Mouse (Mus musculus) thymus, adult 2 months (tissue): ENCODE data around the gene Rps6kl1. TPM values are rescaled to one million over a fixed set of nuclear protein-coding genes. Genes with fewer than 3 reads are reported as not detected.

Experiments used
- DNase-seq: peaks from one replicate; pipeline ENCODE4 v3.0.0; 2021
- H3K27ac ChIP-seq: fragments of 200-500 bp; 2 replicates; pipeline ENCODE4 v1.5.1; 2012; ENCODE audit warnings: low read length, control low read depth; ENCODE audit not compliant: control insufficient read depth, insufficient read depth
- H3K27me3 ChIP-seq: fragments of 200-500 bp; 2 replicates; pipeline ENCODE4 v1.6.1; 2012; ENCODE audit warnings: mild to moderate bottlenecking, low read length, moderate library complexity, mixed read lengths; ENCODE audit not compliant: control insufficient read depth, insufficient read depth
- H3K36me3 ChIP-seq: fragments of 200-500 bp; 2 replicates; pipeline ENCODE4 v1.6.1; 2012; ENCODE audit warnings: mild to moderate bottlenecking, low read length, moderate library complexity; ENCODE audit not compliant: control insufficient read depth, insufficient read depth
- H3K4me1 ChIP-seq: fragments of 200-500 bp; replicated peaks from 2 replicates; pipeline ENCODE4 v1.6.1; 2012; ENCODE audit warnings: low read length; ENCODE audit not compliant: control insufficient read depth, insufficient read depth
- H3K4me3 ChIP-seq: fragments of 200-500 bp; 2 replicates; pipeline ENCODE4 v1.5.1; 2012; ENCODE audit warnings: mild to moderate bottlenecking, low read length, control low read depth, moderate library complexity; ENCODE audit not compliant: control insufficient read depth, insufficient read depth
- CTCF ChIP-seq: fragments of 200-500 bp; IDR thresholded peaks from 2 replicates; pipeline ENCODE4 v1.5.1; 2012; ENCODE audit warnings: mild to moderate bottlenecking, control low read depth, low read length, moderate library complexity, borderline replicate concordance; ENCODE audit not compliant: control insufficient read depth, poor library complexity, insufficient read depth; ENCODE audit errors: extremely low read depth
- POLR2A ChIP-seq: fragments of 200-500 bp; IDR thresholded peaks from 2 replicates; pipeline ENCODE4 v1.6.1; 2012; ENCODE audit warnings: mild to moderate bottlenecking, low read length, control low read depth, moderate library complexity; ENCODE audit not compliant: control insufficient read depth, poor library complexity, insufficient read depth; ENCODE audit errors: extremely low read depth
- WGBS: fragments of 180-500 bp; shearing (Covaris S2); methylation state at CpG from one replicate; pipeline ENCODE4 v1.1.7; 2018; 5-methylcytosine and 5-hydroxymethylcytosine counted together
- polyA plus RNA-seq: library from polyadenylated mRNA; depleted of rRNA; stranded (reverse); fragments of >200 nt; gene quantifications from 2 replicates; pipeline ENCODE4 v1.2.3, GENCODE M21; 2012

Rps6kl1 gene
- polyA plus RNA-seq, 1 experiment: 11.4 TPM

DNA sequence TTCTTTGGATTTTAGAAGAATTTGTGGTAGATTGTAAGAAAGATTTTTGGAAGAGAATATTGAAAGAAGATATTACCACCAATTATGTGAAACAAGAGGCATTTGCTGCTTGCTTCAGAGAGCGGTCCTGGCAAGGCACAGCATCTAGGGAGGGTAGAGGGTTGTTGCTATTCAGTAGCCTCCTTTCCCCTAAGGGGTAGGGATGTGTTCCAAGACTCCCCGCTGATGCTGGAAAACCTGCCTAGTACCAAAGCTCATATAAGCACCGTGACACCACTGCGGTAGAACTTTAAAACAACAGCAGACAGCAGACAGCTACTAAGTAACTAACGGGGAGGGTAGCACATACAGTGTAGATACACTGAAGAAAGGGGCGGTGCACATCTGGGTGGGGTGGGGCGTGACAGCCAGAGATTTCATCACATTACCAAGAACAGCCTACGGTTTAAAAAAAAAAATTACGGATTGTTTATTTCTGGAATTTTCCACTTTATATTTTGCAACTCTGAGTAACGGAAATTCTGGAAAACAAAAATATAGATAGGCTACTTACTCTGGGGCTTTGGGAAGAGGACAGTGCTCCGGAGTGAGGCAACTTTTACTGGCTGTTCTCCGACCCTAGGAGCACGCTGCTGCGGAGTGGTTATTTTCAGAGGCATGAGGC lies 6.9 kb upstream of the Rps6kl1 start:
- DNase-seq: no peak
- no peak overlapping the region for H3K27ac ChIP-seq
- 97% methylated on average over 14 of the region's 14 CpGs for WGBS

DNA sequence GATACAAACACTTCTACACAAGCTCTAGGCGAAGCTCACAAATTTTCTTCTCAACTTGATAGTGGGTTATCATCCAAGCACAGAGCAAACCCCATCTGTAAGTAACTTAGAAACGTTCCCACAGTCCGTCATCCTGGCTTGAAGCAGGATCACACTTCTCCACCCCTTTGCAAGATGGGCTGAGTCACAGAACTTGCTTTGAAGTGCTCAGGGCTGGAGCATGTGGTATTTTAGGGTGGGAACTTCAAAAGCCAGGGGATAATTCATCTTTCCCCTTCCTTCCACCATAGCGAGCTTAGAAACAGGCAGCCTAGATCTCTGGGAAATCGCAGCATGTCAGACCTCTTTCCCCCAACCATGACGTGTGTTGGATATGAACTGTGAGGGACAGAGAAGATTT lies 5.3 kb upstream of the Rps6kl1 start:
- Histone ChIP-seq H3K27me3 (no peaks in the 10 kb centered on the region), H3K27ac (no peak overlapping the region), H3K4me3 (no peak overlapping the region), H3K36me3 (no peaks in the 10 kb centered on the region), H3K4me1 (peaks cover 4% of the 10 kb centered on the region)
- DNase-seq: no peak
- no peak for TF ChIP-seq POLR2A
- no peak for TF ChIP-seq CTCF
- WGBS: 12% methylated on average over 6 of the region's 6 CpGs

More for the DNA sequence above, 6.9 kb upstream of the Rps6kl1 start:
- no peaks in the 10 kb centered on the region for H3K27me3 ChIP-seq
- H3K4me3 ChIP-seq: no peak overlapping the region
- peaks cover 4% of the 10 kb centered on the region for H3K4me1 ChIP-seq
- TF ChIP-seq POLR2A (no peak), CTCF (no peak)
- H3K36me3 ChIP-seq: no peaks in the 10 kb centered on the region

DNA sequence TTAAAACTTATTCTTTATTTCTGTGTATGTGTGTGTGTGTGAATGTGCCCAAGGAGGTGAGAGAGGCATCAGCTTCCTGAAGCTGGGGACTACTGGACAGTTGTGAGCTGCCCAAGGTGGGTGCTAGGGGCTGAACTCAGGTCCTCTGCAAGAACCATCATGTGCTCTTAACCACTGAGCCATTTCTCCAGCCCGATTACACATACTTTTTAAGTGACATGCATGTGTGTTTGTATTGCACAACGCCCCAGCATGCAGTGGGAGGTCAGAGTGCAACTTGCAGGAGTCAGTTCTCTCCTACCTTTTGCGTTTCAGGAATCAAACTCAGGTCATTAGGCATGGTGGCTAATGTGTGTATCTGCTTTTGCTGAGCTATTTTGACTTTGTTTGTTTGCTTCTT lies 1.9 kb upstream of the Rps6kl1 start:
- Histone ChIP-seq H3K4me3 (no peak overlapping the region), H3K4me1 (peaks cover 20% of the 10 kb centered on the region), H3K27ac (no peak overlapping the region), H3K36me3 (no peaks in the 10 kb centered on the region), H3K27me3 (no peaks in the 10 kb centered on the region)
- TF ChIP-seq POLR2A (no peak), CTCF (no peak)
- no peak for DNase-seq
- WGBS: 93% methylated on average over 3 of the region's 3 CpGs

DNA sequence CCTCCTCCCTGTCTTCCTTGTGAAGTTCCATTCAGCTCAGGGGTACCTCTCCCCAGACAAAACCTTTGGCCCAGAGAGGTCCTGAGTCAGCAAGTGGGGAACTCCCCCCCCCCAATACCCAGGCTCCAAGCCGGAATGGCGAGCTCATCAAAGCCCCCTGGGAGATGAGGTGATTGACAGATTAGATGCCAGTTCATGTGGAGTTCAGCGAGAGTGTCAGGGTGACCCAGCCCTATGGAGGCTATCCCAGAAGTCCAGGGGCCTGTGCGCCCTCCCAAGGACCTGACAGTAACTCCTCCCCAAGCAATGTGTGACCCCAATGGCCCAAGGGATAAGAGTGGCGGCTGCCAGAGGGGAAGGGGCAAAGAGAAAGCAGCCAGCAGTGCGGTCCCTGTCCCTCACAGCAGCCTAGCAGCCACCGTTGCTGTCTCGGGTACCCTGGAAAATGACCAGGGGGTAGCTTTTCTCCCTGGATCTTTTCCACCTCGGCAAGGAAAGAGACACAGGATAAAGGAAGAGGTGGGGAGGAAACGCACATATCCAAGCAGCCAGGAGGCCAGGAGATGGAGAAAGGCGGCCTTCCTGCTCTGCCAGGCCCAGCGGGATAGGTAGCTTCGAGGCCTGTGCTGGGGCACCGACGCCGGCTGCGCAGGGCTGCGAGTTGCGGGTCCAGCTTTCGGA lies 603 bp downstream of the Rps6kl1 start:
- 50% methylated on average over 20 of the region's 20 CpGs for WGBS
- H3K36me3 ChIP-seq: no peaks in the 10 kb centered on the region
- TF ChIP-seq CTCF: no peak
- TF ChIP-seq POLR2A: no peak
- peak overlapping the region; percentile 49 for H3K4me3 ChIP-seq
- no peaks in the 10 kb centered on the region for H3K27me3 ChIP-seq
- DNase-seq: no peak
- H3K27ac ChIP-seq: no peak overlapping the region
- H3K4me1 ChIP-seq: peaks cover 31% of the 10 kb centered on the region

DNA sequence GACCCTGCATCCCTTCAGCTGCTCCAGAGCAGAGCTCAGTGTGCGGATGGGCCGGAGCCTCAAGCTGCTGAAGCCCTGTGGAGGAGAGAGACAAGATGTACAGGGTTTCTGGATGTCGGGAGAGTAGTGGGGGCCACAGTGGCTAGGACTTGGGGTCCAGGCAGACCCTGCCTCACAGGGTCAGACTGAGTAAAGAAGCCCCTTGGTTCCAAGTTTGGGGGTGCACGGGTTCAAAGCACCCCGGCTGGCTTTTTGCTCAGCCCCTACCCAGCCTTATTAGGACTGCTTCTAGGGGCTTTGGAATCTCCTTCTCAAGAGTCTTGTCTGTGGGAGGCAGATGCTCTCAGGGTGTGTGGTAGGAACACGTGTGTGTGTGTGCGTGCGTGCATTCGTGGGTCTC lies 4.2 kb downstream of the Rps6kl1 start:
- WGBS: 77% methylated on average over 9 of the region's 9 CpGs
- Histone ChIP-seq H3K4me1 (peaks cover 31% of the 10 kb centered on the region), H3K36me3 (no peaks in the 10 kb centered on the region), H3K4me3 (no peak overlapping the region), H3K27ac (no peak overlapping the region), H3K27me3 (no peaks in the 10 kb centered on the region)
- no peak for DNase-seq
- TF ChIP-seq CTCF: no peak
- TF ChIP-seq POLR2A: no peak

DNA sequence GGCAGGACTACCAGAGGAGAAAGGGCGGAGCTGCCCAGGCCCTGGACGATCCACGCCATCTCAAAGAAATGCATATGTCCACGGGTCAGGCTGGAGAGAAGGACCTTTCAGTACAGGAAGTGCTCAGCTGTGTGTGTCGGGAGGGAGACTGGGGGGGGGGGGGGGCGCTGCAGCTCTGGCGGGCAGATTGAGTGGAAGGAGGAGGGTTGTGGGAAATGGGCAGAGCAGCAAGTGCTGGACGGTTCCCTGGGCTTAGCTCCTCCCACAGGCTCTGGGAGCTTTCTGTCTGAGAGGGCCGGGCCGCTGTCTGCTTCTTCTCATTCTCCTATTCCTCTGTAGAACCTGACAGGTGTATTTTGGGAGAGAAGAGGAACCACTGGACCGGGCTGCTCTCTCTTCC lies 4.7 kb downstream of the Rps6kl1 start:
- Histone ChIP-seq H3K27ac (no peak overlapping the region), H3K4me1 (peaks cover 31% of the 10 kb centered on the region), H3K4me3 (no peak overlapping the region), H3K36me3 (no peaks in the 10 kb centered on the region), H3K27me3 (no peaks in the 10 kb centered on the region)
- no peak for DNase-seq
- WGBS: 38% methylated on average over 11 of the region's 11 CpGs
- TF ChIP-seq POLR2A (no peak), CTCF (no peak)
